Mouse (Mus musculus): Measurements from ENCODE around the gene Atf3.

DNA sequence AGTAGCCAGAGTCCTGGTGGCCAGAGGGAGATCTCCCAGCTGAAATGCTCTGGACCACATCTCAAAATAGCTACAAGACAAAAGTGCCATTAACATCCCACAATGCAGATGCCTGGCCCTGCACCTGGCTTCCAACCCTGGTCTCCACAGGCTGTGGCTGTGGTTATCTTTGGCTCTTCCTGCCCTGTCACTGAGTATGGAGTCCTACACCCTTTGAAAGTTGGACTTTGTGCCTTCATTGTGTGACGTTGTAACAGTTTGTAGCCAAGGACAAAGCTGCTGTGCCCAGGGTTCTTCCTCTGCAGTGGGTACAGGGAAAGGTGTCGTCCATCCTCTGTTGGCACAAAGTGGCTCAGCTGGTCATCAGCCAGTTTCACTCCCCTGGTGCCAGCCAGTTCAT is 47.4 kb downstream of the Atf3 start:
- no peak for TF ChIP-seq POLR2A (IDR thresholded peaks at IDR 0.05; ENCODE audit: extremely low read depth, insufficient read depth, low read length)
- no peak for TF ChIP-seq CTCF (IDR thresholded peaks at IDR 0.05; ENCODE audit: low read depth, low read length)
